Mouse (Mus musculus): ENCODE measurements around the gene Cep55. TPM values are rescaled to one million over a fixed set of nuclear protein-coding genes. Genes with fewer than 3 reads are reported as not detected.

Cep55 gene
- 0.44 and 0.79 TPM in 2 replicates for polyA plus RNA-seq (2012; rRNA removed)

DNA sequence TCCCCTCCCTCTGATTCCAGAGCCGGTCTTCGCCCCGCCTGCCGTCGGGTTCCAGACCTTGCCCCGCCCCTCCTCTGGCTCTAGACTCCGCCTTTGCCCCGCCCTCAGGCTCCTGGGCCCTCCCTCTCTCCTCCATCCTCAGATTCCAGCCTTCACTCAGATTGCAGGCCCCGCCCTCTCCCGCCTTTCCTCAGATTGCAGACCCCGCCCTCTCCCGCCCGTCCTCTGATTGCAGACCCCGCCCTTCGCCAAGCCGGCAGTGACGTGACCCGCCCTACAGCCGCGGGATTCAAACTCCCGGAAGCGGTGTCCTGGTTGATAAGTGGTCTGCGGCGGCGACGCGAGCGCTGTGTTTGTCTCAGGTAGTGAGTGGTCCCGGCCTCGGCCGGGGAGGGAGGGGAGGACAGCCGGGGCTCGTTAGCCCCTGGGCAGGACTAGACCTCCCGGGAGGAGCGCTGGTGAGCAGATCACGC, at the start of gene Cep55:
TSS of gene Cep55 (plus strand) at position 292 of the 473 bp plus-strand sequence.
- Histone ChIP-seq H3K4me3 (ENCODE audit: insufficient read depth, low read length) (peak within 1 kb of the TSS; percentile 57), H3K27ac (ENCODE audit: insufficient read depth, low read length) (no peak within 1 kb of the TSS), H3K4me1 (ENCODE audit: control insufficient read depth, insufficient read depth, low read length) (peaks cover 2% of the 10 kb centered on the region; the same call in 1 of the 2 replicates)
- no peak for TF ChIP-seq CTCF (IDR thresholded peaks at IDR 0.05; ENCODE audit: extremely low read depth, insufficient read depth, low read length)
- no peak; the same call in 1 of the 2 replicates for TF ChIP-seq POLR2A (IDR thresholded peaks at IDR 0.05; ENCODE audit: extremely low read depth, insufficient read depth, low read length)

DNA sequence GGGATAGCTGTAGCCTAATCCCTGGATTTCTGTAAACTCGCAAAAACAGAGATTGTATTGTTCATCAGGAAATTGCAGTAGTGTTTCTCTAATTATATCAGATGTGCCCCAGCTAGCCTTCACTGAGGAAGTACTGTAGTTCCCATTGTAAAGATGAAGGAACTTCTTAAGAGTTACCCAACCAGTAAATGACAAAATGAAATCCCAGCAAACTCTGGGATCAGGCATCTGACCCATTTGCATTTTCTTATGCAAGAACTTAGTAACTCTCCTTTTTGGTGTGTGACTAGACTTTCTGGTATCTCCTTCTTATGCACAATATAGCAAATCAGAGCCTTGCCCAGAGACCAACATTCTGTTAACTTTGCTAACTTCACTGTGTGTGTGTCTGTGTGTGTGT, 43.4 kb upstream of the Cep55 start:
- no peak overlapping the region for H3K4me3 ChIP-seq (ENCODE audit: insufficient read depth, low read length)
- no peak for TF ChIP-seq CTCF (IDR thresholded peaks at IDR 0.05; ENCODE audit: extremely low read depth, insufficient read depth, low read length)
- no peak for TF ChIP-seq POLR2A (IDR thresholded peaks at IDR 0.05; ENCODE audit: extremely low read depth, insufficient read depth, low read length)
- no peak overlapping the region for H3K27ac ChIP-seq (ENCODE audit: insufficient read depth, low read length)
- peaks cover 1% of the 10 kb centered on the region; the same call in 1 of the 2 replicates for H3K4me1 ChIP-seq (ENCODE audit: control insufficient read depth, insufficient read depth, low read length)

DNA sequence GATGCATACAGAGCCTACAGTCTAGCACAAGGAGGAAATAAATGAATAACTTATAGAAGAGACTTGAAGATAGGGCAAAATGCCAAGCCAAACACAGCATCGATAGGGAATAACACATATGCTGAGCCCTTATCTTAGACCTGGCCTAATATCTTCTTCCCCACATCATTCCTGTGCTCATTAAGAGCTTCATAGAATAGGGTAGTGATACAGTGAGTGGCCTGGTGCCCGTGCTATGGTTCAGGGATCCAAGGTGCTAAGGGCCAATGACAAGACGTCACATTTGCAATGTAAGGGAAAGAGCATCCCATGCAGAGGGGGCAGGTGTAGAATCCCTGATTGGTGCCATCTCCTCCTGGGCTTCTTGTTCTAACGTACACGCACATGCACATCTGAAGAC, 40.4 kb upstream of the Cep55 start:
- no peak overlapping the region for H3K4me3 ChIP-seq (ENCODE audit: insufficient read depth, low read length)
- H3K27ac ChIP-seq (ENCODE audit: insufficient read depth, low read length): no peak overlapping the region
- peaks cover 1% of the 10 kb centered on the region; the same call in 1 of the 2 replicates for H3K4me1 ChIP-seq (ENCODE audit: control insufficient read depth, insufficient read depth, low read length)
- no peak for TF ChIP-seq CTCF (IDR thresholded peaks at IDR 0.05; ENCODE audit: extremely low read depth, insufficient read depth, low read length)
- TF ChIP-seq POLR2A (IDR thresholded peaks at IDR 0.05; ENCODE audit: extremely low read depth, insufficient read depth, low read length): no peak

DNA sequence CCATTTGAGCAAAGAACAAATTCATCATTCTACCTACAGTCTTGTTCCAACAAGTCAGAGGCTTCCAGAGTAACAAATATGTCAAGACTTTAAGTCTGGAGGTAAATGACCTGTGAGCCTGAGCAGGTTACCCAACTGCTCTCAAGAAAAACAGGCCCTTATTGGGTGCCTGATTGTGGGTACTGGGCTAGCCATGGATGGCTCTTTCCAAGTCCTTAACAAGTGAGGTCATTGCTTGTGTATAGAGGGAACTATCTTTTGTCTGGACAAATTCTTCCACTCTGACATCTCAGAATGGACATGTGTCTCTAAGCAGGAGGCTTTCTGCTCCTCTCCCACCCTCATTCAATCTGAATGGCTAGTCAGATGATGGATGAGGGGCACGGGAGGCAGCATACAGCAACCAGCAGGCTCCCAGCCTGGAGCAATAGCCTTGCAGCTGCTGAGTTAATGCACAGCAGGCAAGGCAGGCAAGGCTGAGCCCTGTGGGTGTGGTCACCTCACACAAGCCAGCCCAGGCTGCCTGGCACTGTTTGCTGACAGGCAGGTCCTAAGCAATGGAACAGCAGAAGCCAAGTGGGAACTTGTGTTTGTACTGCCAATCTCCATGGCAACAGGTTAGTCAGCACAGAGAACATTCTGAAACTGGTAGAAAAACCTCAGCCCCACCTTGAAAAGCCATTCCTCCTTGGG, 39.5 kb upstream of the Cep55 start:
- Histone ChIP-seq H3K4me1 (ENCODE audit: control insufficient read depth, insufficient read depth, low read length) (peaks cover 1% of the 10 kb centered on the region; the same call in 1 of the 2 replicates), H3K27ac (ENCODE audit: insufficient read depth, low read length) (0 out of 2 replicates have a peak overlapping the region, but pooled peaks have one; percentile 2), H3K4me3 (ENCODE audit: insufficient read depth, low read length) (no peak overlapping the region)
- TF ChIP-seq POLR2A (IDR thresholded peaks at IDR 0.05; ENCODE audit: extremely low read depth, insufficient read depth, low read length): no peak
- no peak for TF ChIP-seq CTCF (IDR thresholded peaks at IDR 0.05; ENCODE audit: extremely low read depth, insufficient read depth, low read length)

DNA sequence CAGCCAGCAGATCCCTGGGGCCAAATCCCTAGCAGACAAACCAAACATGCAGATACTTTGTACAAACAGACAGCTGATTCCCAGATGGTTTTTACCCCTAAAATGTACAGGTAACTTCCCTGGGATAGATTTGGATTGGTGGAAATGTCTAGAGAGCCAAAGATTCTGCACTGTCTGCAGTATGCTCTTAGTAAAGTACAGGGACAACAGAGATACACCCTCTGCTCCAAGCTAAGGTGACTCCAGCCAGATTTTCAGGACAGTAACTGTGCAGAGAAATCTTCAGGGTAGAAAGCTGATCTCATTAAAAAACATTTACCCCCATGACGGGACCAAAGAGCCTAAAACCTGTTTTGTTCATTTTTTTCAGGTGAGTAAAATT, 38.9 kb upstream of the Cep55 start:
- peaks cover 1% of the 10 kb centered on the region; the same call in 1 of the 2 replicates for H3K4me1 ChIP-seq (ENCODE audit: control insufficient read depth, insufficient read depth, low read length)
- TF ChIP-seq CTCF (IDR thresholded peaks at IDR 0.05; ENCODE audit: extremely low read depth, insufficient read depth, low read length) (no peak), POLR2A (IDR thresholded peaks at IDR 0.05; ENCODE audit: extremely low read depth, insufficient read depth, low read length) (no peak)
- H3K27ac ChIP-seq (ENCODE audit: insufficient read depth, low read length): no peak overlapping the region
- H3K4me3 ChIP-seq (ENCODE audit: insufficient read depth, low read length): no peak overlapping the region

DNA sequence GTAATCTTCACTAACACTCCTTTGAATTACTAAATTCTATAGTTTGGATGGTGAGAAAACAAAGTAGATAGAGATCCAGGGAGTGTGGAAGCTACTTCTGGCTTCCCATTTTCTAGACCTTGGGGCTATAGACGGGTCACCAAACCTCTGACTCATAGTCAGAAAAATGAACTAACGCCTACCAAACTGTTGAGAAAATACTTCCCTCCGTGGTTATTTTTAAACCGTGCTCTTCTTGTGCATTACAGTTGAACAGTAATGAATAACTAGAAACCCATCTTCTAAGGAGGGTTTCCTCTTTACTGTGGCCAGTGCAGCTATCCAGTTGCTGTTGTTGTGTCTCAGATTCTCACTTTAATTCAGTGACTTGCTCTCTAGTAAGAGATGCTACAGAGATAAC, 32.1 kb upstream of the Cep55 start:
- Histone ChIP-seq H3K27ac (ENCODE audit: insufficient read depth, low read length) (no peak overlapping the region), H3K4me1 (ENCODE audit: control insufficient read depth, insufficient read depth, low read length) (peaks cover 2% of the 10 kb centered on the region; the same call in 1 of the 2 replicates), H3K4me3 (ENCODE audit: insufficient read depth, low read length) (no peak overlapping the region)
- no peak for TF ChIP-seq POLR2A (IDR thresholded peaks at IDR 0.05; ENCODE audit: extremely low read depth, insufficient read depth, low read length)
- TF ChIP-seq CTCF (IDR thresholded peaks at IDR 0.05; ENCODE audit: extremely low read depth, insufficient read depth, low read length): no peak

DNA sequence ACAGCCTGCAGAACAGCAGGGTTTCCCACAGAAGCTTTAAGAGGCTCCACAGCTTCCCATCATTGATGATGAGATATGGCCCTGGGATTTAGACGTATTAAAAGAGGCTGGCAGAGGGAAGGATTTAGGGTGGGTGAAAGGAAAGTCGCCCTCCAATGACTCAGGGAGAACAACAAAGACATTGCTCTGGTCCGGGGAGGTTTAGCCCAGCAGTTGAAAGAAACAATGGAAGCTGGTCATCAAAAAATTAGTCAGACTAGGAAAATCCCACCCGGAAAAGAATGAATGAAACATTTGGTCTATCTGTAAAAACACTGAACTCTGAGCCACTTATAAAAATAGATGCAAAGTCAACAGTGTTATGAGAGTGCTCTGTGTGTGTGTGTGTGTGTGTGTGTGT, 31.2 kb upstream of the Cep55 start:
- Histone ChIP-seq H3K4me3 (ENCODE audit: insufficient read depth, low read length) (no peak overlapping the region), H3K4me1 (ENCODE audit: control insufficient read depth, insufficient read depth, low read length) (peaks cover 2% of the 10 kb centered on the region; the same call in 1 of the 2 replicates), H3K27ac (ENCODE audit: insufficient read depth, low read length) (no peak overlapping the region)
- TF ChIP-seq POLR2A (IDR thresholded peaks at IDR 0.05; ENCODE audit: extremely low read depth, insufficient read depth, low read length) (no peak), CTCF (IDR thresholded peaks at IDR 0.05; ENCODE audit: extremely low read depth, insufficient read depth, low read length) (no peak)

DNA sequence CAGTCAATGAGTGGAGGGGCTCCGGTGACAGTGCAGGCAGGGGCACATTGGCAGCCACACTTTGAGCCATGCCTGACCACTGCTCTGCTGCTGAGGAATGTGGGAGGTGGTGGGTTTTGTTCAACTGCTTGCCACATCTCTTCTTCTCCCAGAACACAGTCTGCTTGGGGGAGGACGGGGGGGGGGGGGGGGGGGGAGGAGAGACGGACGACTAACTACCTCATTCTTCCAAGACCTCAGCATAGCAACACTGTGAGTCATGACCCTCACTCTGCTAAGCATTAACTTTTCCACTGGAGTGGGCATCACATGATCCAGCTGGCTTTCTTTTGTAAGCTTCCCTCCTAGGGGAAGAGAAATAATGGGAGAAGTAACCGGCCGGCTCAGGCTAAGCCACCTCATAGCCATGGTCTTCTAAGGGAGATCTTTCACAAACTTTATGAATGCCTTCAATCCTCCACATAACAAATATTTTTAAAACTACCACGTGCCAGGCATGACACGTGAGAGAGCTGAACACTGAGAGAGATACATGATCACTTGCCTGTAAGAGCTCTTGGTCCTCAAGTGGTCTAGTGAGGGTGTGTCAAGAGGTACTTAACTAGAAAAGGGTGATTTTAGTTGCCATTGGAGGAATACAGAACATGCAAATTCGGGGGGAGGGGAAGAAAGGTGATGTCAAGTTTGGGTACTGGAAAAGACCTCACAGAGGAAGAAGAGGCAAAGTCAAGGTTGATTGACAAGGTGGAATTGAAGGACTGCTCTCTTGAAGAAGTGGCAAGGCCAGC, 29.4 kb upstream of the Cep55 start:
- H3K4me3 ChIP-seq (ENCODE audit: insufficient read depth, low read length): no peak overlapping the region
- TF ChIP-seq CTCF (IDR thresholded peaks at IDR 0.05; ENCODE audit: extremely low read depth, insufficient read depth, low read length) (no peak), POLR2A (IDR thresholded peaks at IDR 0.05; ENCODE audit: extremely low read depth, insufficient read depth, low read length) (no peak)
- H3K4me1 ChIP-seq (ENCODE audit: control insufficient read depth, insufficient read depth, low read length): peaks cover 2% of the 10 kb centered on the region; the same call in 1 of the 2 replicates
- H3K27ac ChIP-seq (ENCODE audit: insufficient read depth, low read length): no peak overlapping the region

DNA sequence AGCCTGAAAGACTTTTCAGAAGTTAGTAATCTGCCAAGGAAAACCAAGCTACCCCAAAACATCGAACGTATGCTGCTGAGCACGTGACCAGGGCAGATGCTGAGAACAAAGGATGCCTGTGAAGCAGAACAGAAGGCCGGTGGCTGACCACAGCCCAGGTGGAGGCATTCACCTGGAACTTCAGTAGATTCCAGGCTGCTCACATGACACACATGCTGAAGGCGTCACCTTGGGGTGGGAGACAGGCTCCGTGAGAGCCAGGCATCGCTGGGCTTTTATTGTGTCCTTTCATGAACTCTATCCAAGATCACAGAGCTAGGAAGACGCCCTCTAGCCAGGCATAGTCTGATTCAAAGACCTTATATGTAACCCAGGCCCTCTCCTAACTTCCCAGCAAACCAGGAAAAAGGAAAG, 28.6 kb upstream of the Cep55 start:
- Histone ChIP-seq H3K27ac (ENCODE audit: insufficient read depth, low read length) (no peak overlapping the region), H3K4me1 (ENCODE audit: control insufficient read depth, insufficient read depth, low read length) (peaks cover 3% of the 10 kb centered on the region; the same call in 1 of the 2 replicates), H3K4me3 (ENCODE audit: insufficient read depth, low read length) (no peak overlapping the region)
- TF ChIP-seq POLR2A (IDR thresholded peaks at IDR 0.05; ENCODE audit: extremely low read depth, insufficient read depth, low read length) (no peak), CTCF (IDR thresholded peaks at IDR 0.05; ENCODE audit: extremely low read depth, insufficient read depth, low read length) (no peak)

All from cortical plate, adult 2 months (tissue).